Mouse (Mus musculus): ENCODE data around the gene Mrap2.

DNA sequence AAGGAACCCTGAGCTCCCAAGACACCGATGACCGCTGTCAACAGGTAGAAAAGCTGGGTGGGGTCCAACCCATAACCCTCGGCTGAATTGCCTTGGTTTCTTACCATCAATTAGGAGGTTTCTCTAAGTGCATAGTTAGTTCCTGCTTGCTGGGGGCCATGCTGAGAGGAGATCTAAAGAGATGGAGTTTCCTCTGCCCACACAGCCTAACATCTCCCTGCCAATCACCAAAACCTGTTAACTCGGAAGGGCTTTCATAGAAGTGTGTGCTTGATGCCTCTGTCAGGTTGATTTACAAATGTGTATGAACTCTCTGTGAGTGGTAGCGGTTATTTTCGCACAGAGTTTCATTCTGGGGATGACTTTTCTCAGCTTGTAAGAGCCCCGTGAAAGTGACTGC is 34.4 kb downstream of the Mrap2 start:
- TF ChIP-seq MEF2A (IDR thresholded peaks at IDR 0.05; ENCODE audit: extremely low read depth, insufficient replicate concordance, low read depth, low read length, poor library complexity, severe bottlenecking) = no peak
- no peak for TF ChIP-seq NELFE (IDR thresholded peaks at IDR 0.05; ENCODE audit: low read depth, low read length)
- no peak for TF ChIP-seq EP300 (IDR thresholded peaks at IDR 0.05; ENCODE audit: low read depth in 1 of 2, low read length in 2 of 2)
